In the genomic region with DNA sequence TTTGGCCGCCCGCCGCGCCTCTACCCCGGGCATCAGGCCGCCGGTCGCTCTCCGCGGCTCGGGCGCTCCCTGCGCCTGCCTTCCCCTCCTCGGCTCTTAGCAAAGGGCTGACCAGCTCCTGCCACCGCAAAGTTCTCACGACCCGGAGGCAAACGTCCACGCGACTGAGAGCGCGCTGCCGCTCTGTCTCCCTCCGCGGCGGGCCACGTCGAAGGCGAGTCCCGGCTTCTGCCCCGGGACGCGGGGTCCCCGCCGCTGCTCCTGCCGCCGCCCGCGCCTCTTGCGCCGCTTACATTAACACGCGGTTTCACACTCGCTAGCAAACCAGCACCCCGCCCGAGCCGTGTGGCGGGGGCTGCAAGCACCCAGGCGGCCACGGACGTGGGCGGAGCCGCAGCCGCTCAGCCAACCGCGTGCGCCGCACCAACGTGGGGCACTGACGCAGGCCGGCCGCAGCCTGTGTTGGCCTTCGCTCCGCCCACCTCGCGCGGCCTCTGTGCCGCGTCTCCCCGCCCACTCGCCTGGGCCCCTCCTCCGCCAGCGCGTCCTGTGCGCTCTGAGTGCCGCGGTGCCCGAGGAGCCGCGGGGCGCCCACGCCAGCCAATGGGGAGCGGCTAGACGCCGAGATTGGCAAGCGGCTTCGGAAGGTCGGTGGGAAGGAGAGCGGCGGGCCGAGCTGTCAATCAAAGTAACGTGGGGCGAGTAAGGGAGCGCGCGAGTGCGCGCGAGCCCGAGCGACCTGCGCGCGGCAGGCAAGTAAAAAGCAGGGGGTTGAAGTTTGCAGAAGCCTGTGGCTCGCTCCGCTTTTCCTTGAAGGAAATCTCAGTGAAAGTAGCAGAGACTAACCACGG, we compare ENCODE assay signal across 8 mouse cellular contexts. TPM values are rescaled to one million over a fixed set of nuclear protein-coding genes. Genes with fewer than 3 reads are reported as not detected.
DNase-seq lines count a peak whose midpoint lies in the region; ATAC-seq and TF ChIP-seq lines count a peak whose summit lies in the region.

TSS of gene Tle1 (minus strand) at position 361 of the 851 bp plus-strand sequence.

- peaks cover 13% of the 10 kb centered on the region for H3K36me3 ChIP-seq in megakaryocyte, embryonic 14.5 days (replicated peaks; ENCODE audit: low read length)

- peak; percentile 57 for TF ChIP-seq POLR2A in cortical plate, adult 2 months (IDR thresholded peaks at IDR 0.05; ENCODE audit: extremely low read depth, insufficient read depth, low read length)

- peaks cover 32% of the 10 kb centered on the region for H3K27me3 ChIP-seq in megakaryocyte, embryonic 14.5 days (replicated peaks)

- no peak for TF ChIP-seq CTCF in cortical plate, adult 2 months (IDR thresholded peaks at IDR 0.05; ENCODE audit: extremely low read depth, insufficient read depth, low read length)

- H3K4me3 ChIP-seq in cortical plate, adult 2 months (ENCODE audit: insufficient read depth, low read length): peak within 1 kb of the TSS; percentile 90
- peak within 1 kb of the TSS; percentile 97 for H3K4me3 ChIP-seq in megakaryocyte, embryonic 14.5 days (replicated peaks)

- no peaks in the 10 kb centered on the region; the same call in 1 of the 2 replicates for H3K4me1 ChIP-seq in cortical plate, adult 2 months (ENCODE audit: control insufficient read depth, insufficient read depth, low read length)
- peaks cover 44% of the 10 kb centered on the region for H3K4me1 ChIP-seq in megakaryocyte, embryonic 14.5 days

- peak; percentile 99 to 100 for DNase-seq in gastrocnemius, adult 8-10 months (ENCODE audit: low spot score in 2 of 2)
- DNase-seq in hindlimb bud, embryonic 11.5 days (ENCODE audit: extremely low spot score, low read depth, low spot score): peak; percentile 87
- DNase-seq in left cerebral cortex, adult 8-10 months (ENCODE audit: low spot score in 2 of 2): peak; percentile 96 to 100
- peak; percentile 100 for DNase-seq in right cerebral cortex, postnatal 10 days (ENCODE audit: low spot score in 2 of 2)
- peak; percentile 99 for DNase-seq in urinary bladder, postnatal 25 days (ENCODE audit: low spot score)

- H3K9me3 ChIP-seq in megakaryocyte, embryonic 14.5 days: no peaks in the 10 kb centered on the region

- H3K27ac ChIP-seq in cortical plate, adult 2 months (ENCODE audit: insufficient read depth, low read length): peak within 1 kb of the TSS; percentile 99

- ATAC-seq in activated CD4-positive, CD25-positive, alpha-beta regulatory T cell, adult 4 months: peak; percentile 85

RNA-seq across cellular contexts. Expression of gene Tle1, which starts in this region (rescaled TPM):
- polyA plus RNA-seq in activated CD4-positive, CD25-positive, alpha-beta regulatory T cell, adult 4 months (2017; shearing (Covaris generic)): 1 to 10 TPM in 1 of 2 experiments, under 1 TPM in 1; 0.53 to 1.1 TPM
- polyA plus RNA-seq in cortical plate, adult 2 months (2012; rRNA removed): 45.4 and 46.7 TPM in 2 replicates
- 10 to 100 TPM; 16.1 to 25.6 (median 17.8) TPM for total RNA-seq in gastrocnemius, adult 8-10 months (2022)
- total RNA-seq in left cerebral cortex, adult 8-10 months (2022): 10 to 100 TPM; 47.1 to 55.6 (median 51.6) TPM
- 8.8 and 16.3 TPM in 2 replicates for polyA plus RNA-seq in megakaryocyte, embryonic 14.5 days (2012; ENCODE audit: insufficient read depth, low replicate concordance)

Comparison
In these comparisons a context has a peak if more than half of its experiments do, and no peak if none do; other contexts are left out.
1. Peak in every context shown above with its lines: DNase-seq, ATAC-seq, H3K4me3 ChIP-seq and H3K27ac ChIP-seq.